Mouse (Mus musculus): ENCODE measurements at regions not wholly inside any gene's neighbourhood (a gene's known extent, or its start where the extent isn't known, plus 50 kb on each side); places are given as distances from the start of the nearest gene placed in this dataset.

- TF ChIP-seq CTCF (IDR thresholded peaks at IDR 0.05; ENCODE audit: low read depth) (no peak), EP300 (IDR thresholded peaks at IDR 0.05; ENCODE audit: low read depth) (no peak)
These were observed 55.1 kb upstream of the Smox start for GRCm38 (mm10) chr2:131436149-131436548.

Data from liver, postnatal 0 days (tissue).